Mouse (Mus musculus): ENCODE data around the gene Gng7. TPM values are rescaled to one million over a fixed set of nuclear protein-coding genes. Genes with fewer than 3 reads are reported as not detected.
A peak's percentile ranks its signal among the peaks of the same experiment; 100 is the strongest.

The Gng7 gene
- total RNA-seq, 2 experiments from 2014 or later, result 166 to 173 TPM

DNA sequence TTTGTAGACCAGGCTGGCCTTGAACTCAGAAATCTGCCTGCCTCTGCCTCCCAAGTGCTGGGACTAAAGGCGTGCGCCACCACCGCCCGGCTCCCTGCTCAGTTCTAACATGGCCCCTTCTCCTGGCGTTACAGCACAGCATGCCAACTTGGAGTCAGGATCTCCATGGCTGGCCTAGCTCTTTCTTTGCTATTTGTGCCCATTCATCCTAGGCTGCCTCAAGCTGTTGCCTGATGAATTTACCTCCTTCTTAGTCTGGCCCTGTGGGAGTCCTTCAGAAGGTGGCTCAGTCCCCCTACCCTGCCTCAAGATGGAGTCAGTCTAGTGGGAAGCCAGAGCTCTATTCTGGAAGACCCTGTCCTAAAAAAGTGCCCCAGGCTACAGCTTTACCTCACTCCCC, 12.1 kb upstream of the Gng7 start:
- DNase-seq (ENCODE audit: low spot score in 2 of 2), result no peak

DNA sequence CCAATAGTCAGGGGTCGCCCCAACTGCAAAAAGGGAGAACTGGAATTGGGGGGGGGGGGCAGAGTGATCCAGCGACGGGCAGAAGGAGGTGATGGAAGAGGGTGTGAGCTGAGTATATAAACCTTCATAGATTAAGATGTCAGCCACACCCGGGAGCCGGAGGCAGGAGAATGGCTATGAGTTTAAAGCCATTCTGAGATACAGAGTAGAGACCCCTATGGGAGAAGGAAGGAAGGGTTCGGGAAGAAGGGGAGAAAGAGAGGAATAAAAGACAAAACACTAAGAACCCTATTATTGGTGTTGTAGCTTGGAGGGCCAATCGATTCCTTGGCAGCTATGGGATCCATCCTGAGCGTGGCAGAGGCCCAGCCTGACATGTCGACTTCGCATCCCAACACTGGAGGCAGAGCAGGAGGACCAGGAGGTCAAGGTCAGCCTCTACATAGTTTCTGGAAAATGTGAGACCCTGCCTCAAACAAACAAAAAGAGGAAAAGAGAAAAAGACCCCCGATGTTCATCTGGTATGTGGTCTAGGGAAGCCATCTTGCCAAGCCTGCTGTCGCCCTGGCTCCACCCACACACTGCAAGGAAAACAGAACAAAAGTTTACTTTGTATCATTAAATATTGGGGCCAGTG, 11.0 kb upstream of the Gng7 start, which contains the start of gene Diras1:
Gene Diras1 (minus strand): TSS at position 24 of the 637 bp plus-strand sequence.
- DNase-seq (ENCODE audit: low spot score in 2 of 2), result no peak

DNA sequence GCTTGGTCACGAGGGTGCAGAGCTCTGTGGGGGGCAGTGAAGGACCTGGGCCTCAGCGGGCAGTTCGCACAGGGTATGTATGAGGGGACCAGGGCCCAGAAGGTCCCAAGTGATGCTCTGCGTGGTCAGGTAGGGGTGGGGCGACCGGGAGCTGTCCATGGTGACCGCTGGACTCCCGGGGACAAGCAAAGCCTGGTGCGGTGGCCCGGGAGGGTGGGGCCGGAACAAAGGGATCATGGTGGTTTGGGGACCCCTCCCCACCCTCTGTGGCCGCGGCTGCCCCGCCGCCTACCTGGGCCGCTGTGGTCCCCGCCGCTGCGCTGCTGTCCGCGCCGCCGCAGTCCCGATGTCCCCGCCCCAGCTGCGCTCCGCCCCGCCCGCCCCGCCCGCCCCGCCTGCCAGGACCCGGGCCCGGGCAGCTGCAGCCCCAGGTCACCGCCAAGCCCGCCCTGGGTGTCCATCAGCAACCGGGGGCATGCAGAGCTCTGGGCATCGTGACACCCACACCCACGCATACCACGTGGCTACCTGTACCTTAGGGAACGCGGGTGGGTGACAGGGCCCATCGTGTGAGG, 10.4 kb upstream of the Gng7 start:
- DNase-seq (ENCODE audit: low spot score in 2 of 2), result no peak

DNA sequence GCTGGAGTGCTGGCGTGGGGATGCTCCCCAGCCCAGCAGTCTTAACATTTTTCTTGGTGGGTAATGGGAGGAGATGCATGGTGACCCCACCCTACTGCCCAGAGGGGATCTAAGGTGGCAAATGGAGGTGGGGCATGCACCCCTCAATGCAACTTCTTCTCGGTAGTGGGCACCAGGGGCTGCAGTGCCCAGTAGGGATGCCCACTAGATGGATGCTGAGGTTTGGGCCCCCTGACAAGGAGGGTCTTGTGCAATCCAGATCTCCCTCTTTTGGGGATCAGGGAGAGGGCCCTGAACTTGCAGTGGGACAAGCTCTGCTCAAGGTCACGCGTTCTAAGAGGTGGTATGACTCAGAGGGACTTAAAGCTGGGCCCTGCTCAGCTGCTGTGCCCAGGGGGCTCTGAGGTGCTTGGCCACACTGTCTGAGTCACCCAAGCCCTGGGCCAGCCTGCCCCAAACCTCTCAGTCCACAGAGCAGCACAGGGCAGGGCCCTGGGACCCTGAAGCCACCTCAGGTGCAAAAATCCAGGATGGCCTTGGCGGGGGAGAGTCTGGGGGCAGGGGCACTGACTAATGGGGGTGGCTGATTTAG, 9.7 kb upstream of the Gng7 start:
- DNase-seq (ENCODE audit: low spot score in 2 of 2), result no peak

DNA sequence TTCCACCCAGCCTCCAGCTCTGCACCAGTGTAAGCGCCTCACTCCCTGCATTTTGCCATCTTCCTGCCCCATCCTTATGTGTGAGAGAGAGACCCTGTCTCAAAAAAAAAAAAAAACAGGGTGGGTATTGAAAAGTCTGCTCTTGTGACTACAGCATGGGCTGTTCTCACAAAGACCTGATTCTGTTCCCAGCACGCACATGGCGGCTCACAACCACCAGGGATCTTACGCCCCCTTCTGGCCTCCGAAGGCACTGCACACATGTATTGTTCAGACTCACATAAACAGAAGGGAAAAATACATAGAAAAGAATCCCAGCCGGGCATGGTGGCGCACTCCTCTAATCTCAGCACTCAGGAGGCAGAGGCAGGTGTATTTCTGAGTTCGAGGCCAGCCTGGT, 8.0 kb upstream of the Gng7 start:
- no peak for DNase-seq (ENCODE audit: low spot score in 2 of 2)

DNA sequence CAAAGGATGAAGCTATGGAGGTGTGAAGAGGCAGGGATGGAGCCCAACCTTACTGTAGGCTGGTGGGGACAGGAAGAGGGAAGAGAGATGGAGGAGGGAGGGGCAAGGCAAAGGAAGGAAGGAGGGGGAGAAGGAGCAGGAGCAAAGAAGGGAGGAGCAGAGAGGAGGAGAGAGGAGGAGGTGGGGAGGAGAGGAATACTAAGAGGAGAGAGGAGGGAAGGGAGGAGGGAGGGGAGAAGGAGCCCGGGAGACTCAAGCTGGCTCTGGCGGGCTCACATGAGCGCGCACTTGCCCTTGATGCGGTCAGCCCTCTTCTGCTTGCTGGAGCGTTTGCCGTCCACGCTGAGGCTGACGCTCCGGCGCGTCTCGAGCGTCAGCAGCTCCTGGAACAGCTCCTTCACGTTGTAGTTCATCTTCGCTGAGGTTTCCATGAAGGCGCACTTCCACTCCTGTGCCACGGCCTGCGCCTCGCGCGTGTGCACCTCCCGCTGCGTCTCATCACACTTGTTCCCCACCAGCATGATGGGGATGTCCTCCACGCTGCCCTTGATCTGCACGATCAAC, 6.9 kb upstream of the Gng7 start:
- DNase-seq (ENCODE audit: low spot score in 2 of 2), result no peak

DNA sequence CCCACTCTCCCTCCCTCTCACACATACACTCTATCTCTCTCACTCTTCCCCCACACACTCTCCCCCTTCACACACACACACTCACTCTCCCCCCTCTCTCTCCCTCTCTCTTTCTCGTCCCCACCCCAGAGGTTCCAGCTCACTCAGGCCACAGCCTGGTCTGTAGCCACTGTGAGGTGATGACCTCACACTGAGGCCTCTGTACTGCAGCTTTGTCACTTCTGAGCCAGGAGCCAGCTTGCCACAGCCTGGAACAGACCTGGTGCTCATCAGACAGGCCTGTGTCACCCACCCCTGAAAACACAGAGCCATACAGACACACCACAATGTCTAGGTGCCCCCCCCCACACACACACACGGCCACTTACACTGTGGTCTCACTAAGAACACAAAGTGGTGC, 5.5 kb upstream of the Gng7 start:
- DNase-seq (ENCODE audit: low spot score in 2 of 2), result no peak

DNA sequence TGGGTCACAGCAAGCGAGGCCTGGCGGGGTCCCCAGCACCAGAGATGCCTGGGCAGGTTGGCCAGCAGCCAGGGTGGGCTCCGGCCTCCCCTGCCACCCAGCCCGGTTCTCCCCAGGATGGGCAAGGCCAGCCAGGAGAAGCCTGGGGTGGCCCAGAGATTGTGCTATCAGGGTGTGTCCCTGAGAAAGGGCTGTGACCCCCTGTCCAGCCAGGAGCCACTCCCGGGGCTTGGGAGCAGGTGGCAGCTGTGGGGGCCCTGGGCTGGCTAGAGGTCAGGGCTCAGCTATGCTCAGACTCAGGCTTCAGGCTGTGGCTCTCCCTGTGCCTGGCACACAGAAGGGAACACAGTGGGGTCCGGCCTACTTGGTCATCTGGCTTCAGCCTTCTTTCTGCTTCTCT, 4.9 kb upstream of the Gng7 start:
- no peak for DNase-seq (ENCODE audit: low spot score in 2 of 2)

DNA sequence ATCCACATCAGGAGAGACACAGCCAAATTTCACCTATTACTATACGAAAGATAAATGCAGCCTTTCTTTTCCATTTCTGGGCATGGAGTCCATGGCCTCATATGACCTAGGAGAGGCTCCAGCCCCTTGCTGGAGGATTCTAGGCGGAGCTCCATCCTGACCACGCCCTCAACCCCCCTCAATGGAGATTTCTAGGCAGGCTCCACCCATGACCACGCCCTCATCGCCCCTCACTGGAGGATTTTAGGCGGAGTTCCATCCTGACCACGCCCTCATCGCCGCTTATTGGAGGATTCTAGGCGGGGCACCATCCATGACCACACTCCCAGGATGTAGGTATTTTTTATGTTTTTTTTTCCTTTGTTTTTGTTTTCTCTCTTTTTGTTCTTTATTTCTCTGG, 3.6 kb upstream of the Gng7 start:
- peak in 1 of 2 experiments; percentile 55 for DNase-seq (ENCODE audit: low spot score in 2 of 2)

DNA sequence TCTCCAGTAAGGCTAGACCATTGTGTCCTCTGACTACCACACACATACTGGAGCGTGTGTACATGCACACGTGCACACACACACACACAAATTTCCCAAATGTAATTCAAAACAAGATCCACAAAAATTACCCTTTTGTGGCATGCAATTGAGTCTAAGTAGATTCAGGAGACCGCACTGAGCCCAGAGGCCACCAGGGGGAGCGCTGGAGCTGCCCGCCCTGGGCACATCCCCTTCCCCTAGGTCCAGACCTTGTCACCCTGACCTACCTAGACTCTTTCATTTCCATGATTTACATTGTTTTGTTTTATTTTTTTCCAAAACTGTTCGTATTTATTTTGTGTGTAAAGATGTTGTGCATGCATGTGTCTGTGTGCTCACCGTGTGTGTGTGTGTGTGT, 1.9 kb upstream of the Gng7 start:
- DNase-seq (ENCODE audit: low spot score in 2 of 2), result peak in 1 of 2 experiments; percentile 75

DNA sequence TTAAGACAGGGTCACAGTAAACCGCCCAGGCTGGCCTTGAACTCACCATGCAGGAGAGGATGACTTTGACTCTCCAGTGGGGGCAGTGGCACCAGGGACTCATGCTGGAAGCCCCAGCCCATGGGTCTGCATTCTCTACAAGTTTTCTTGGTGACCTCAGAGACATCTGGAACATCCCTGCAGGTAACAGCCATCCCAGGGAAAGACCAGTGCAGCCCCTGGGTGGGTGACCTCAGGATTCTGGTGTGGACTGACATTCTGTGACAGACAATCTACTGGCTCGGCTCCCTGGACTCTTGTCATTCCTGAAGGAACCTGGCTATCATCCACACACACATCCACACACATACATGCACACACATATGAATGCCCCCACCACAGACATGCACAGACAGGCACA, 921 bp upstream of the Gng7 start:
- no peak for DNase-seq (ENCODE audit: low spot score in 2 of 2)

DNA sequence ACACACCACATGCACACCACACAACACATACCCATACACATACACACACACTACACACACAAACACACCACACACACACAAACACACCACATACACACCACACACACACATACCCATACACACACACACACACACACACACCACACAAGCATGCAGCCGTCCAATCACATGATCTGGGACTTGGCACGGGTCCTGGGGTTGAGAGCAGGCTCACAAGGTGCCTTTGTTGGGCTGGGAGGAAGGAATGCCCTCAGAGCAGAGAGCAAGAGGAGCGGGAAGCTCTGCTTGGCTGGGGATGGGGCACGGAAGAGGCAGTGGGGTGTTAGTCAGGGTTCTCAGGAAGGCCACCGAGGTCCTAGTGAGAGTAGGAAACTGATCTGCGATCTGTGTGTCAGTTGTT, 3.9 kb downstream of the Gng7 start:
- DNase-seq (ENCODE audit: low spot score in 2 of 2), result peak in 1 of 2 experiments; percentile 57

DNA sequence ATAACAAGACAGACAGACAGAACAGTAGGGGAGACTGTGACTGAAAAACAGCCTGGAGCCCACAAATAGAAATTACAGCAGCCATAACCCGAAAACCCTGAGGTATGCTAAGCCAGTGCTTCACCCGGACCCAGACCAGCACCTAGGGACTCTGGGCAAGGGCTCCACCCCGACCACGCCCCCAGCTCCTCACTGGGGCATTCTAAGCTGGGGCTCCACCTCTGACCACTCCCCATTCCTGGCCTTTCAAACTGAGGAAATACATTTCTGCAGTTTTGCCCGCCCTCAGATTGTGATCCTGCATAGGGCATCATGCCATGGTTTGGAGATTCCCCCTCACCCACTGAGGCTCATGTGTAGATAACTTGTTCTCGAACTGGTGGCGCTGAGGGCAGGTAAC, 7.5 kb downstream of the Gng7 start:
- DNase-seq (ENCODE audit: low spot score in 2 of 2), result no peak

DNA sequence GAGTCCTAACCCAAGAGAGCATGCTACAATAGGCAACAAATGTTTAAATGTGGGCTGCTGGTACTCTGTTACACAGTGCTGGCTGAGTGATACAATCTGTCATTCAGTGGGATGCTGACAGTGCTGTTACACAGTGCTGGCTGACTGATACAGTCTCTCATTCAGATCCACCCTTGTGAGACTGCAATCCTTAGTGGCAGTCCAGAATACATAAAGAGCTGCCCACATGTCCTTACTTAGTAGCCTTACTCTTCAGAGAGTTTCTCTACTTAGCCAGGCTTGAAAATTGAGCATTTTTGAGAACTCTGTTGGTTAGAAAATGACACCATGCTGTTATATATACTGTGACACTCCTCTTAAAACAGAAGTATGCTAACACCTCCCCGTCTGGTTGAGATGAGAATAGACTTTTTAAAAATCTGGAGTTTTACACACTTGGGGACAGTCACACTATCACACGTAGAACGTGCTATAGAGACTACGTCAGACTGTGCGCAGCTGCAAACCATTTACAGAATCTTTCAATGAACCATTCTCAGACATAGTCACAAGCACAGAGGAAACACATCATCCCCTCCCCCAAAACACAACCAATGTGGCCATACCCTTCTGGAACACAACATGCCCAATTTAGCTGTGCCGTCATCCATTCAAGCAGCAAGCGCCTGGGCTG, 8.6 kb downstream of the Gng7 start:
- no peak for DNase-seq (ENCODE audit: low spot score in 2 of 2)

DNA sequence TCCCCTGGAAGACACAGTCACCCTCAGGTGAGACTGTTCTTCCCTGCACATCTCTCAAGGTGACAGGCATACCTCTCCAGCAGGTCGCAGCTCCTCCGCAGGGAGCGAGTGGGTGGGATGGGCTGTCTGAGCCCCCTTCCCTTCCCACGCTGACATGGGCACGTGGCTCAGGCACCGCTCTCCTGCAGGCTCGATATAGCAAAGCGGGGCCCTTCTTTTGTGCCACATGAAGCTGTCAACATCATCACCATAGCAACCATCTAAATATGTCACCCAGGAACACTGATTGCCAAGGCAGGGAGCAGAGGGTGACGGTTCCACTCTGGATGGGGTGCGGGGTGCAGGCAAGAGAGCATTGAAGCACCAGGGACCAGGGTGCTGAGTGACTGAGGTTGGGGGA, 13.6 kb downstream of the Gng7 start:
- DNase-seq (ENCODE audit: low spot score in 2 of 2), result peak; percentile 81 to 86

DNA sequence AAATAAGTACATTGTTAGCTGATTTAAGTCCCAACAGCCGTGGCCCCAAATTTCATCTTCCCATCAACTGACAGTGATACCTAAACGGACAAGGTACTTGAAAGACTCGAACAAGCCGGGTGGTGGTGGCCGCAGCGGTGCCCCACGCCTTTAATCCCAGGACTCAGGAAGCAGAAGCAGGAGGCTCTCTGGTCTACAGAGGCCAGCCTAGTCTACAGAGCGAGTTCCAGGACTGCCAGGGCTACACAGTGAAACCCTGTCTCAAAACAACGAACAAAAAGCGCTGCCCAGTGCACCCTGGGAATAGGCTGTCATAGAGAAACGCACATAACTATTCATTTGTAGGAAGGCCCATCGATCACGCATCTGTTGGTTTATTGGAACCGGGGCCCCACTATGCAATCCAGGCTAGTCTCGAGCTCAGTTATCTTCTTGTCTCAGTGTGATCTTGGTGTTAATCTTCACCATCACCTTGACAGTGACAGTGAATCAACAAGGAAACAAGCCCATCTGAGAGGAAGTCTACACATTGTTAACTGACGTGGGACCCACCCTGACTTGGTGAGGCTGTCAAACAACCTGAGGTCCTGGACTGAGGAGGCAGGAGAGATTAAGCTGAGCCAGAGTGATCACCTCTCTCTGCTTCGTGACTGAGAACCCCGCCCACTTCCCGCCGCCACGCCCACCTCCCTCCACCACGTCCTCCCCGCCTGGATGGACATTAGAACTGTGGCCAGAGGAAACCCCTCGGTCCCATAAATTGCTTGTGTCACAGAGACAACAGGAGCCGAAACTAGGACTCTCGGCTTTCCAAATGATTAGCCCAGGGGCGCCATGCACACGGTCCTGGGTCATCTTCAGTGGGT, 14.3 kb downstream of the Gng7 start:
- DNase-seq (ENCODE audit: low spot score in 2 of 2), result no peak

DNA sequence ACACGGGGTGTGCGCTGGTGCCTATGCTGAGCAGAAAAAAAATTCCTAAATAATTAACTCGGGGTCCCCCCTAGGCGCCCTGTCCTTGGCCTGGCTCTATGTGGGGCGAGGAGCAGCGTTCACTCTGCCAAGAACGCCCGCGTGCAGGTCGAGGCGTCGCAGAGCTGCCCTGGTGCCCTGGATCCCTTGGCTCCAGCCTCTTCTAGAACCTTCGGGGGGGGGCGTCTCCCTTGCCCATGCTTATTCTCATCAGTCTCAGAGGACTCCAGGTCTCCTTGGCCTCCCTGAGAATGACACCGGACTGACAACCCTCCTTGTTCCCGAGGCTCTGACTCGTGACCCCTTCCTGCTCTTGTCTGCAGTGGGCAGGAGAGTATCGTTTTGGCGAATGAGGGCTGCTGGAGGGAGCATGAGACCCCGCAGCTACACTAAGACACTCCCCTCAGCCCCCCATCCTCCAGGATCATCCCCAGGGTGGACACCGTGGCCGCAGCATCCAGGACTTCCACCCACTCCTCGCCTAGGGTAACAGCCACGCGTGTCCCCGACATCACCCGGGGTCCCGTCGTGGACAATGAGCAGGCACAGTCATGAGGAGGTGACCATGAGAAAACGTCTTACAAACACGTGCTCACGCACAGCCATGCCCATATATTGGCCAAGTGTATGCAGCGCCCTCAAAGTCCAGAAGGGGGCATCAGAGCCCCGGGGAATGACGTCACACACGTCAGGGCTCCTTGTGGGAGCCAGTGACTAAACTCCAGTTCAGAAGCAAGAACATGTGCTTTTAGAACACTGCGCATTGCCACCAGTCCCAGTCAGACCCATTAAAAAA, 15.2 kb downstream of the Gng7 start:
- peak; percentile 83 to 94 for DNase-seq (ENCODE audit: low spot score in 2 of 2)

DNA sequence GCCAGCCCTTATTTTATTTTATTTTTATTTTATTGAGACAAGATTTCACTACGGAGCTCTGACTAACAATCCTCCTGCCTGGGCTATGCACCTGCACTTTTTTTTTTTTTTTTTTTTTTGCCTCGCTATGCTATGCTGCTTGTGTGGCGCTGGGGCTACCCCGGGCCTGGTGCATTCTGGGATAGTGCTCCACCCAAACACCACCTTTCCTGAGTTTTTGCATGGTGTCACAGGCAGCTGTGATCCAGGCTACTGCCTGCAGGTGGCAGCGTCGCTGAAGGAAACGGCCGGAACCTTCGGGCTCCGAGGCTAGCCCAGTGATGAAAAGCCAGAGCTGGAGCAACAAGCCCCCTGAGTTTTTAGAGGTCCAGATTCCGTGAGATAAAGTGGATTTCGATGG, 16.0 kb downstream of the Gng7 start:
- peak in 1 of 2 experiments; percentile 73 for DNase-seq (ENCODE audit: low spot score in 2 of 2)

DNA sequence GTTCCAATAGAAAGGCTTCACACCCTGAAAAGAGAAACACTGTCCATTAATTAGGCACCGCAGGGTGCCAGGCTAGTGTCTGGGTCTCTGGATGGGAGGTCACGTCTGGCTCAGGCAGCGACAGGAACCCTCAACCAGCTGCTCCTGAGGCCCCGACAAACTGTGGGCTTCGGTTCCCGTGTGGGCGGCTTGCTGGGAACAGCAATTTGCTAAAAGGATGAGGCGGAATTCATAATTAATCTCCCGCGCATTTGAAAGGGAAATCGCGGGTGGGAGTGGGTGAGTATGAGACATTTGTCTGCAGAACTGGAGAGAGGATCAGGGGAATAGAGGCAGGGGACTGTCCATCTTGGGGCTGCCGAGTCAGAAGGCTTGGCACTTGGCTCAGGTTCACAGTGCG, 16.7 kb downstream of the Gng7 start:
- peak in 1 of 2 experiments; percentile 80 for DNase-seq (ENCODE audit: low spot score in 2 of 2)

DNA sequence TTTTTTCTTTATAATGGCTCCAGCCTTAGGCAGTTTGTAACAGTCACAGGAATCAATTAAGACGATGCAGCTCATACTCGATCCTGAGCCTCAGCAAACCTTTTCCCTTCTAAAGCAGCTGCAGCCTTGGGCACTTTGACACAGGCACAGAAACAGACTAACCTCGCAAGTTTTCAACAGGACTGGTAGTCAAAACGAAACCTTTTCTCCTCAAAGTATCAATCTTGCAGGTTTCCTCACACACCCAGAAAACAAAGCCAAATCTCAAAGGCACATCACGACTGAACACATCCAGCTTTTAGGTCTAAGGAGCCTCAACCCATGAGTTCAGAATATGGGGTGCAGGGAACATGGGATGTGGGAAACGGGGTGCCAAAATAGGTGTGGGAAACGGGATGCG, 17.4 kb downstream of the Gng7 start:
- DNase-seq (ENCODE audit: low spot score in 2 of 2), result no peak

All from layer of hippocampus, adult 18-20 months (tissue).